In genomic region chr19:14725329-14725728, GRCm38 (mm10) we compare ENCODE assay signal across 26 mouse cellular contexts.
DNase-seq lines count a peak whose midpoint lies in the region; ATAC-seq lines count a peak whose summit lies in the region.
"Had no signal": no experiment of that assay in that cellular context is flagged by ENCODE, and none has a peak within 500 bp of the region (broad histone marks: within the 10 kb centered on the region; RNA-seq: fewer than 3 reads in every experiment).

No protein-coding gene starts in this region.

- H3K9ac ChIP-seq in kidney, embryonic 14.5 days (ENCODE audit: low read depth, low read length) = no peak overlapping the region
- H3K9ac ChIP-seq in midbrain, embryonic 15.5 days = no peak overlapping the region
- H3K9ac ChIP-seq: embryonic facial prominence, embryonic 12.5 days; embryonic facial prominence, embryonic 15.5 days; forebrain, postnatal 0 days; heart, embryonic 13.5 days; hindbrain, embryonic 14.5 days had no signal

- WGBS in kidney, embryonic 14.5 days = 14% methylated on average over 3 of the region's 3 CpGs
- WGBS in midbrain, embryonic 15.5 days = 68% methylated on average over 3 of the region's 3 CpGs

- H3K9me3 ChIP-seq in kidney, embryonic 14.5 days (ENCODE audit: control insufficient read depth, low read length) = no peaks in the 10 kb centered on the region
- H3K9me3 ChIP-seq in midbrain, embryonic 15.5 days = no peaks in the 10 kb centered on the region
- H3K9me3 ChIP-seq: embryonic facial prominence, embryonic 12.5 days; embryonic facial prominence, embryonic 15.5 days; heart, embryonic 10.5 days; heart, embryonic 13.5 days had no signal

- H3K27ac ChIP-seq in kidney, embryonic 14.5 days (ENCODE audit: low read depth, low read length) = no peak overlapping the region
- H3K27ac ChIP-seq in midbrain, embryonic 15.5 days = no peak overlapping the region
- H3K27ac ChIP-seq: embryonic facial prominence, embryonic 12.5 days; embryonic facial prominence, embryonic 15.5 days; heart, adult 2 months; heart, embryonic 10.5 days; heart, embryonic 13.5 days; hindbrain, embryonic 14.5 days; hindbrain, postnatal 0 days had no signal

- H3K27me3 ChIP-seq in kidney, embryonic 14.5 days (ENCODE audit: control insufficient read depth, insufficient read depth, low read length) = no peaks in the 10 kb centered on the region
- H3K27me3 ChIP-seq in midbrain, embryonic 15.5 days (replicated peaks) = 0 out of 2 replicates have a peak, but pooled peaks cover 2% of the 10 kb centered on the region
- H3K27me3 ChIP-seq: embryonic facial prominence, embryonic 12.5 days; embryonic facial prominence, embryonic 15.5 days; heart, embryonic 13.5 days had no signal

- H3K36me3 ChIP-seq in kidney, embryonic 14.5 days (ENCODE audit: control insufficient read depth, insufficient read depth, low read length) = no peaks in the 10 kb centered on the region
- no peaks in the 10 kb centered on the region for H3K36me3 ChIP-seq in midbrain, embryonic 15.5 days (replicated peaks)
- H3K36me3 ChIP-seq: embryonic facial prominence, embryonic 12.5 days; embryonic facial prominence, embryonic 15.5 days; heart, embryonic 10.5 days; heart, embryonic 13.5 days had no signal

- H3K4me1 ChIP-seq in kidney, embryonic 14.5 days (ENCODE audit: control insufficient read depth, insufficient read depth, low read length) = no peaks in the 10 kb centered on the region
- H3K4me1 ChIP-seq in midbrain, embryonic 15.5 days = no peaks in the 10 kb centered on the region
- H3K4me1 ChIP-seq: embryonic facial prominence, embryonic 12.5 days; embryonic facial prominence, embryonic 15.5 days; heart, embryonic 10.5 days; heart, embryonic 13.5 days had no signal

- 0 out of 2 replicates have a peak, but pooled peaks have one; percentile 32 for ATAC-seq in kidney, embryonic 14.5 days (ENCODE audit: low FRiP score, low TSS enrichment)
- no peak for ATAC-seq in midbrain, embryonic 15.5 days (replicated peaks)
- ATAC-seq: activated CD4-positive, CD25-positive, alpha-beta regulatory T cell, adult 4 months; forebrain, embryonic 14.5 days; forebrain, postnatal 0 days; hindbrain, postnatal 0 days had no signal

- no peak overlapping the region for H3K4me3 ChIP-seq in kidney, embryonic 14.5 days (ENCODE audit: low read length)
- H3K4me3 ChIP-seq in midbrain, embryonic 15.5 days = no peak overlapping the region
- H3K4me3 ChIP-seq: embryonic facial prominence, embryonic 12.5 days; embryonic facial prominence, embryonic 15.5 days; heart, adult 2 months; heart, embryonic 10.5 days; heart, embryonic 13.5 days had no signal

- H3K4me2 ChIP-seq in kidney, embryonic 14.5 days (replicated peaks; ENCODE audit: low read depth, low read length) = no peak overlapping the region
- no peak overlapping the region for H3K4me2 ChIP-seq in midbrain, embryonic 15.5 days
- H3K4me2 ChIP-seq: embryonic facial prominence, embryonic 12.5 days; embryonic facial prominence, embryonic 15.5 days; heart, embryonic 13.5 days; hindbrain, embryonic 14.5 days had no signal

- DNase-seq in kidney, postnatal 4 days = no peak
- peak; percentile 7 for DNase-seq in kidney, postnatal 14 days
- DNase-seq in kidney, postnatal 25 days = no peak
- DNase-seq in hindlimb bud, embryonic 11.5 days (ENCODE audit: extremely low spot score, low read depth, low spot score) = peak; percentile 61
- DNase-seq: adrenal gland, adult 8-10 months; adrenal gland, postnatal 25 days; cerebellum, adult 11-12 months; cerebellum, adult 8-10 months; cerebellum, postnatal 10 days; cerebellum, postnatal 36 days; forebrain, postnatal 0 days; gastrocnemius, postnatal 10 days; gastrocnemius, postnatal 36 days; heart, adult 2 months; heart, postnatal 14 days; heart, postnatal 4 days had no signal

Comparison
In these comparisons a context has a peak if more than half of its experiments do, and no peak if none do; other contexts are left out.
1. DNase-seq: peak in kidney, postnatal 14 days (single experiment) and hindlimb bud, embryonic 11.5 days (single experiment); none in kidney, postnatal 4 days (0 of 2) and kidney, postnatal 25 days (0 of 2).